Mouse (Mus musculus) testis, adult 2 months (tissue): ENCODE results near the gene Arhgef28.

Experiments used
- CTCF ChIP-seq: fragments of 200-500 bp; IDR thresholded peaks from 2 replicates; pipeline ENCODE4 v1.5.1; 2012; ENCODE audit warnings: low read depth, mild to moderate bottlenecking, inconsistent platforms, low read length, moderate library complexity; ENCODE audit not compliant: control insufficient read depth, insufficient read depth, insufficient replicate concordance
- POLR2A ChIP-seq: fragments of 200-500 bp; IDR thresholded peaks from 2 replicates; pipeline ENCODE4 v1.6.1; 2012; ENCODE audit warnings: low read depth, mild to moderate bottlenecking, inconsistent platforms, low read length, moderate library complexity; ENCODE audit not compliant: control insufficient read depth

- TF ChIP-seq POLR2A = no peak
- TF ChIP-seq CTCF = no peak
Measured at GRCm38 (mm10) chr13:98122766-98123165, 83.5 kb downstream of the Arhgef28 start.
